Mouse (Mus musculus) testis, adult 2 months (tissue): ENCODE results near the gene Sephs2. TPM values are rescaled to one million over a fixed set of nuclear protein-coding genes. Genes with fewer than 3 reads are reported as not detected.

Experiments
- H3K27ac ChIP-seq: fragments of 200-500 bp; 2 replicates; pipeline ENCODE4 v1.5.1; 2012; ENCODE audit warnings: low read depth, low read length; ENCODE audit not compliant: control insufficient read depth, insufficient read depth
- H3K27me3 ChIP-seq: fragments of 200-500 bp; 2 replicates; pipeline ENCODE4 v1.6.1; 2012; ENCODE audit warnings: mild to moderate bottlenecking, low read length, moderate library complexity; ENCODE audit not compliant: control insufficient read depth, insufficient read depth
- H3K36me3 ChIP-seq: fragments of 200-500 bp; 2 replicates; pipeline ENCODE4 v1.6.1; 2012; ENCODE audit warnings: mild to moderate bottlenecking, low read length; ENCODE audit not compliant: control insufficient read depth, insufficient read depth
- H3K4me1 ChIP-seq: fragments of 200-500 bp; 2 replicates; pipeline ENCODE4 v1.6.1; 2012; ENCODE audit warnings: low read length; ENCODE audit not compliant: control insufficient read depth, insufficient read depth
- H3K4me3 ChIP-seq: fragments of 200-500 bp; 2 replicates; pipeline ENCODE4 v1.5.1; 2012; ENCODE audit warnings: low read depth, mild to moderate bottlenecking, low read length, moderate library complexity, mixed read lengths; ENCODE audit not compliant: control insufficient read depth
- CTCF ChIP-seq: fragments of 200-500 bp; IDR thresholded peaks from 2 replicates; pipeline ENCODE4 v1.5.1; 2012; ENCODE audit warnings: low read depth, mild to moderate bottlenecking, inconsistent platforms, low read length, moderate library complexity; ENCODE audit not compliant: control insufficient read depth, insufficient read depth, insufficient replicate concordance
- POLR2A ChIP-seq: fragments of 200-500 bp; IDR thresholded peaks from 2 replicates; pipeline ENCODE4 v1.6.1; 2012; ENCODE audit warnings: low read depth, mild to moderate bottlenecking, inconsistent platforms, low read length, moderate library complexity; ENCODE audit not compliant: control insufficient read depth
- polyA plus RNA-seq: library from polyadenylated mRNA; depleted of rRNA; stranded (reverse); fragments of >200 nt; gene quantifications from 2 replicates; pipeline ENCODE4 v1.2.3, GENCODE M21; 2012

Gene Sephs2
- polyA plus RNA-seq, 1 experiment = 79.1 TPM

DNA sequence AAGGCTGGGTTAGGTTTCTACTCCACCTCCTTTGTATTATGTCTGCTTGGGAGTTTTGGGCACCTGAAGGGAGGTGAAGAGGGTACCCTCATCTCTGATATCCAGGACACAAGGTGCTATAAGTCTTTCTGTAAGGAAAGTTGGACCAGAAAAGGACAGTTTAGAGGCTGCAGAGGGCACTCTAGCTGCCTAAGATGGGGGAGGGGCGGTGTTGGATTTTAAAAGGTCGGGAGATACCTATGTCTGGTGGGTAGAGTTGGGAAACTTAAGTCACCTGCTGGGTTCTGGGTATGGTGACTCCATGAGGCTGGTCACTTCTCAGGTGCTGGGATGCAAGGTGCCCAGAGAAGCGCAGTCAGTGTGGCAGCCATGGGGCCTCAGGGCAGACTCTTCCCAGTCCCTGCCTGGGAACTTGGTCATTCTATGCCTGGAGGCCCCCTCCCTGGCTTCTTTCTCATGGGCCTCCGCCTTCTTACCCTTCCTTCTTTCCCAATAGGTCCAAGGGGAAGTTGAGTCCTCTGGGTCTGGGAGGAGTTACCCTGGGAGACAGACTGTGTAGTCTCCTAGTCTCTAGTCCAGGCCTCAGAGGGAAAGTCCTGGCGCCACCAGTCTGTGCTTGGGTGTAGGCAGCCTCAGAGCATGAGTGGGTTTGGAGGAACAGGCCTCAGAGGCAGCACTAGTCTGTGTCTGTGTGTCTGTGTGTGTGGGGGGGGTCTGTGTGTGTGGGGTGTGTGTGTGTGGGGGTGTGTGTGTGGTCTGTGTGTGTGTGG, 23.1 kb upstream of the Sephs2 start:
- TF ChIP-seq CTCF (no peak), POLR2A (no peak)
- Histone ChIP-seq H3K27ac (no peak overlapping the region), H3K4me3 (no peak overlapping the region), H3K36me3 (no peaks in the 10 kb centered on the region), H3K4me1 (peaks cover 5% of the 10 kb centered on the region), H3K27me3 (no peaks in the 10 kb centered on the region)

GRCm38 (mm10) chr7:127296098-127296497, 22.2 kb upstream of the Sephs2 start, which contains the start of gene Itgal:
Itgal (plus strand) TSS chr7:127296260.
- Histone ChIP-seq H3K27ac (no peak within 1 kb of the TSS), H3K4me3 (no peak within 1 kb of the TSS; the same call in 1 of the 2 replicates), H3K4me1 (peaks cover 5% of the 10 kb centered on the region), H3K27me3 (no peaks in the 10 kb centered on the region), H3K36me3 (no peaks in the 10 kb centered on the region)
- TF ChIP-seq POLR2A (no peak), CTCF (no peak)

GRCm38 (mm10) chr7:127290142-127290541, 16.3 kb upstream of the Sephs2 start:
- TF ChIP-seq CTCF (no peak), POLR2A (no peak)
- H3K27ac ChIP-seq = no peak overlapping the region

DNA sequence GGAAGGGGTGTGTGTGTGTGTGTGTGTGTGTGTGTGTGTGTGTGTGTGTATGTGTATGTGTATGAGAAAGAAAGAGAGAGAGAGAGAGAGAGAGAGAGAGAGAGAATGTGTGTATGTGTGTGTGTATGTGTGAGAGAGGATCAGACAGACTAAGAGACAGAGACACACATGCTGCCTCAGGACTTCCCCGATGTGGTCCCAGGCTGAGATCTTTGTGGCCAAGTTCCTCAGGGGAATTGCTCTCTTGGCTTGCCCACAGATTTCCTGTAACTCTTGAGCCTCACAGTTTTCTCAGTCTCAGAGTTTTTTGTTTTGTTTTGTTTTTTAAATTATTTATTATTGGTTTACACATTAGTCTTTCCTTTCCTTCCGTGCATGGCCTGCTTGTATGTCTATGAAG, 15.5 kb upstream of the Sephs2 start:
- TF ChIP-seq POLR2A (no peak), CTCF (no peak)

More at GRCm38 (mm10) chr7:127290142-127290541, 16.3 kb upstream of the Sephs2 start:
- Histone ChIP-seq H3K4me3 (no peak overlapping the region), H3K4me1 (no peaks in the 10 kb centered on the region), H3K27me3 (no peaks in the 10 kb centered on the region), H3K36me3 (no peaks in the 10 kb centered on the region)

DNA sequence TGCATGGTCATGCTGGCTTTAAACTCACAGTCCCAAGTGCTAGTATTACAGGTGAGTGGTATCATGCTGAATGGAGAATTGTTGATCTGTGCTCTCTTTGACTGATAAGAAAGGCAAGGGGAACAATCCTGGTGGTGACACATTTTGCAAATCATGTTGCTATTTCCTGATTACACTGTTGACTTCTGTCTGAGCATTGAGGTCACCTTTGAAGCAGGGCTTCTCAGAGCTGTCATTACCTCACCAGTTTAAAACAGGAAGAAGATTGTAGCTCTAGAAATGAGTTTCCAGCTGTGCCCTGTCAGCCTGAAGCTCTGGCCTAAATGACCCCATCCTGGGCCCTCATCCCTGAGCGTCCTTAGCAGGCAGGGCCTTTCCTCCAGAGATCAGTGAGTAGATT, 14.1 kb upstream of the Sephs2 start:
- no peak overlapping the region for H3K27ac ChIP-seq
- H3K4me1 ChIP-seq = no peaks in the 10 kb centered on the region
- no peaks in the 10 kb centered on the region for H3K27me3 ChIP-seq
- no peaks in the 10 kb centered on the region for H3K36me3 ChIP-seq
- TF ChIP-seq POLR2A = no peak
- no peak for TF ChIP-seq CTCF
- H3K4me3 ChIP-seq = no peak overlapping the region

More for the DNA sequence above, 15.5 kb upstream of the Sephs2 start:
- no peaks in the 10 kb centered on the region for H3K36me3 ChIP-seq
- H3K4me1 ChIP-seq = no peaks in the 10 kb centered on the region
- no peak overlapping the region for H3K27ac ChIP-seq
- no peak overlapping the region for H3K4me3 ChIP-seq
- H3K27me3 ChIP-seq = no peaks in the 10 kb centered on the region

GRCm38 (mm10) chr7:127285154-127285553, 11.3 kb upstream of the Sephs2 start:
- H3K4me1 ChIP-seq = no peaks in the 10 kb centered on the region
- H3K27ac ChIP-seq = no peak overlapping the region
- H3K27me3 ChIP-seq = no peaks in the 10 kb centered on the region
- no peak overlapping the region for H3K4me3 ChIP-seq
- H3K36me3 ChIP-seq = no peaks in the 10 kb centered on the region
- TF ChIP-seq POLR2A = no peak
- no peak for TF ChIP-seq CTCF

GRCm38 (mm10) chr7:127282190-127282589, 8.3 kb upstream of the Sephs2 start:
- TF ChIP-seq POLR2A = no peak
- TF ChIP-seq CTCF = no peak

More at GRCm38 (mm10) chr7:127282190-127282589, 8.3 kb upstream of the Sephs2 start:
- no peak overlapping the region for H3K4me3 ChIP-seq
- peaks cover 5% of the 10 kb centered on the region; the same call in 1 of the 2 replicates for H3K4me1 ChIP-seq
- no peaks in the 10 kb centered on the region for H3K36me3 ChIP-seq
- H3K27me3 ChIP-seq = no peaks in the 10 kb centered on the region
- H3K27ac ChIP-seq = no peak overlapping the region
